Mouse (Mus musculus): Measurements from ENCODE around the gene Epb41l5. TPM values are rescaled to one million over a fixed set of nuclear protein-coding genes. Genes with fewer than 3 reads are reported as not detected.
A peak's percentile ranks its signal among the peaks of the same experiment; 100 is the strongest.

Gene Epb41l5
- polyA plus RNA-seq, 1 experiment from 2014 or later = 24.2 TPM

DNA sequence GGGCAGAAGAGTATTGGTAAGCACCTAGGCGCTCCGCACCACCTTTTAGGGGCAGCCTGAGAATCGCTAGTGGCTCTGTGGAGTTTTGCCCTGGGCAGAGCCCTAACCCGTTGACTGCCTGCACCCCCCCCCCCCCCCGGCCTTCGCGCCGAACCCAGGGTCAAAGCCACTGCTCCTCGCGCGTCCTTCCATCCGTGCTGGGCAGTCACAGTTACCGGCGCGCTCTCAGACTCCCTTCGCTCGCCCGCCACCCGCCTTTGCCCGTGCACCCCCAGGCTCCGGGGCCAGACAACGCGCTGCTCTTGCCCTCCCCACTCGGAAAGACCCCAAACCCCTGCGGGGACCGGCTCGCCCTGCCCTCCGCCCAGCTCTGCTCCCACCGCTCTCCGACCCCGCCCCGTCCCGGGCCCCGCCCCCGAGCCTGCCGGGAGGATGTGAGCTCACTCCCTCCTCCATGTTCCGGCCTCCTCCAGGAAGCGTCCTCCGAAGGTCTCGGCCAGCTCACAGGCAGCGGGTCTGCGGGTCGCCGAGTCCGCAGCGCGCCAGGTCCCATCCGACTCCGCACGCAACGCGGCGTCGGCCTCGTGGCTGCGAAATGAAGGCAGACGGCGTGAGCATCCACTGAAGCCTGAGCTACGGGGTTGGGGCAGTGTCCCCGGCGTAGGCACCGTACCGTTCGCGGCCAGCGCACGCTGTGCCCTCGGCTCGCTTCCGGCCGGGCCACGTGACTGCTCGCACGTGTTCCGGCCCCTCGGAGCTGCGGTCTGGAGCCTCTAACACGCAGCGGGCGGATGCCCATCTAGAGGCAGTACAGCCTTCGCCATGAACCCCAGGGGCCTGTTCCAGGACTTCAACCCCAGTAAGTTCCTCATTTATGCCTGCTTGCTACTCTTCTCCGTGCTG is 122.9 kb downstream of the Epb41l5 start, which contains the start of gene Tmem185b:
Gene Tmem185b, plus strand, starts transcription at position 472 of the 903 bp plus-strand sequence.
- H3K9ac ChIP-seq (replicated peaks) = peak within 1 kb of the TSS; percentile 83
- peak; percentile 98 for ATAC-seq
- peaks cover 31% of the 10 kb centered on the region for H3K4me1 ChIP-seq (replicated peaks)
- WGBS = 2% methylated on average over 82 of the region's 82 CpGs
- H3K36me3 ChIP-seq = peaks cover 29% of the 10 kb centered on the region
- peak within 1 kb of the TSS; percentile 70 for H3K4me3 ChIP-seq (replicated peaks)
- H3K9me3 ChIP-seq = 0 out of 2 replicates have a peak, but pooled peaks cover 8% of the 10 kb centered on the region
- peak within 1 kb of the TSS; percentile 82 for H3K27ac ChIP-seq
- H3K27me3 ChIP-seq = no peaks in the 10 kb centered on the region
- peak within 1 kb of the TSS; percentile 83 for H3K4me2 ChIP-seq (replicated peaks)

- peak overlapping the region; percentile 82; the same call in 1 of the 2 replicates for H3K27ac ChIP-seq
- WGBS = 12% methylated on average over 5 of the region's 5 CpGs
- peaks cover 37% of the 10 kb centered on the region for H3K4me1 ChIP-seq (replicated peaks)
- no peaks in the 10 kb centered on the region for H3K27me3 ChIP-seq
- H3K4me2 ChIP-seq (replicated peaks) = peak overlapping the region; percentile 83
- H3K9ac ChIP-seq (replicated peaks) = peak overlapping the region; percentile 83
- H3K9me3 ChIP-seq = 0 out of 2 replicates have a peak, but pooled peaks cover 8% of the 10 kb centered on the region
- peaks cover 28% of the 10 kb centered on the region for H3K36me3 ChIP-seq
- no peak for ATAC-seq
- peak overlapping the region; percentile 70 for H3K4me3 ChIP-seq (replicated peaks)
Observed at GRCm38 (mm10) chr1:119525004-119525444, 123.8 kb downstream of the Epb41l5 start.

GRCm38 (mm10) chr1:119523826-119524225 is 125.0 kb downstream of the Epb41l5 start:
- Histone ChIP-seq H3K36me3 (peaks cover 17% of the 10 kb centered on the region), H3K27me3 (no peaks in the 10 kb centered on the region), H3K4me3 (replicated peaks) (no peak overlapping the region), H3K4me2 (replicated peaks) (no peak overlapping the region), H3K9me3 (0 out of 2 replicates have a peak, but pooled peaks cover 3% of the 10 kb centered on the region), H3K4me1 (replicated peaks) (peaks cover 37% of the 10 kb centered on the region), H3K27ac (no peak overlapping the region), H3K9ac (replicated peaks) (no peak overlapping the region)
- ATAC-seq = no peak
- 95% methylated on average over 7 of the region's 7 CpGs for WGBS

- Histone ChIP-seq H3K9ac (replicated peaks) (no peak overlapping the region), H3K9me3 (no peaks in the 10 kb centered on the region), H3K27me3 (no peaks in the 10 kb centered on the region), H3K4me3 (replicated peaks) (no peak overlapping the region), H3K4me1 (replicated peaks) (peaks cover 37% of the 10 kb centered on the region), H3K27ac (no peak overlapping the region), H3K4me2 (replicated peaks) (no peak overlapping the region), H3K36me3 (peaks cover 13% of the 10 kb centered on the region)
- no peak for ATAC-seq
- WGBS = 85% methylated on average over 7 of the region's 7 CpGs
Observed at GRCm38 (mm10) chr1:119523369-119523768, 125.4 kb downstream of the Epb41l5 start.

- Histone ChIP-seq H3K9ac (replicated peaks) (no peak overlapping the region), H3K27me3 (no peaks in the 10 kb centered on the region), H3K36me3 (peaks cover 8% of the 10 kb centered on the region), H3K27ac (no peak overlapping the region), H3K4me2 (replicated peaks) (no peak overlapping the region), H3K9me3 (no peaks in the 10 kb centered on the region), H3K4me1 (replicated peaks) (peaks cover 37% of the 10 kb centered on the region), H3K4me3 (replicated peaks) (no peak overlapping the region)
- 87% methylated on average over 4 of the region's 4 CpGs for WGBS
- ATAC-seq = no peak
Observed at GRCm38 (mm10) chr1:119522726-119523125, 126.1 kb downstream of the Epb41l5 start.

DNA sequence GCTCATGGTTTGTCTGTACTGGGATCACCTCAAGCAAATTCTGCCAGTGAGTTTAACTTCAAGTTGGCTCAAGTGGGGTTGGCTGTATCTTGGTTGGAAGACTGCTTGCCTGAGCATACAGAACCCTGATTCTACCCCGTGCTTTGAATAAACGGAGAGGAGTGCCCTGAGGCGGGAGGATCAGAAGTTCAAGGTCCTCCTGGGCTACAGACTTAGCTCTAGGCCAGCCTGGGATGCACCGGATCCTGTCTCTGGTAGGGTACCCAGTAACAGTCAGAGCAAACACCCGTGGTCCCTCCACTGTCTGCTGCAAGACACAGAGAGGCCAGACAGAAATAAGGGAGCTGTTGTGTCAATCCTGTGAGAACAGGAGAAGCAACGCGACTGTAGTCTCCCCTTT is 127.1 kb downstream of the Epb41l5 start:
- H3K9ac ChIP-seq (replicated peaks) = no peak overlapping the region
- H3K4me2 ChIP-seq (replicated peaks) = no peak overlapping the region
- no peaks in the 10 kb centered on the region for H3K9me3 ChIP-seq
- no peaks in the 10 kb centered on the region for H3K27me3 ChIP-seq
- H3K4me3 ChIP-seq (replicated peaks) = no peak overlapping the region
- no peak overlapping the region; the same call in 1 of the 2 replicates for H3K27ac ChIP-seq
- 86% methylated on average over 7 of the region's 7 CpGs for WGBS
- ATAC-seq = no peak
- H3K36me3 ChIP-seq = no peaks in the 10 kb centered on the region
- H3K4me1 ChIP-seq (replicated peaks) = peaks cover 31% of the 10 kb centered on the region

DNA sequence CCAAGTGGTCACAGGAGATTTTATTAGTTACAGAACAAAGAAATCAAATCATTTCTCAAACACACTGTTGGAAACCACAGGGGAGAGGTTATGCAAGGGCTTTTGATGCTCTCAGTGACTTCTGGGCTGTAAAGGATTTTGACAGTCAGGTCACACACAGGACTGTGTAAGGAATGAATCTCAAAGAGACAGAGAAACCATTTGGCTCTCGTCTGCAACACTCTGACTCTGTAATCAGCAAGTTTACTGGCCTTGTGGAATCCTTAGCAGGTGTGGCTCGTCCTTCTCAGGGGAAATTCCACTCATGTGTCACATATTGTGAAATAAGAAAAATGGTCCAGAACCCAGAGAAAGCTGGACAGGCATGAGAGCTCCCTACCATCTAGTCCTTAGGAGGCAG is 127.8 kb downstream of the Epb41l5 start:
- Histone ChIP-seq H3K4me1 (replicated peaks) (peaks cover 26% of the 10 kb centered on the region), H3K9ac (replicated peaks) (no peak overlapping the region), H3K4me2 (replicated peaks) (no peak overlapping the region), H3K27ac (no peak overlapping the region), H3K27me3 (no peaks in the 10 kb centered on the region), H3K4me3 (replicated peaks) (no peak overlapping the region), H3K9me3 (no peaks in the 10 kb centered on the region), H3K36me3 (no peaks in the 10 kb centered on the region)
- 47% methylated on average over 2 of the region's 2 CpGs for WGBS
- ATAC-seq = no peak

GRCm38 (mm10) chr1:119519286-119519685 is 129.5 kb downstream of the Epb41l5 start:
- Histone ChIP-seq H3K4me1 (replicated peaks) (peaks cover 13% of the 10 kb centered on the region), H3K4me3 (replicated peaks) (no peak overlapping the region), H3K36me3 (no peaks in the 10 kb centered on the region), H3K27ac (no peak overlapping the region), H3K4me2 (replicated peaks) (no peak overlapping the region), H3K27me3 (no peaks in the 10 kb centered on the region), H3K9ac (replicated peaks) (no peak overlapping the region), H3K9me3 (no peaks in the 10 kb centered on the region)
- ATAC-seq = no peak
- WGBS = 77% methylated on average over 6 of the region's 6 CpGs

DNA sequence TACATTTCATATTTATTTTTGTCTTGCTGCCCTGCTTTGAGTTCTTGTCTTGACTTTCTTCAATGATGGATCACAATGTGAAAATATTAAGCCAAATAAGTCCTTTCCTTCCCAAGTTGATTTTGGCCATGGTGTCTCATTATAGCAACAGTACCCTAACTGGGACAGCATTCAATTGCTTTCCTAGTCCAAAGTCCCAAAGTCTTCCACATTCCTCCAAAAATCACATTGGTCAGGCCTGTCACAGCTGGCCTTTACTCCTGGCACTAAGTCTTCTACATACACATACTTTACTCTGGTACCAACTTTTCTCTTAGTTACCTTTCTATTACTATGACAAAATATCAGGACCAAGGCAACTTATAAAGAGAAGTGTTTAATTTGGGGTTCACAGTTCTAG is 130.0 kb downstream of the Epb41l5 start:
- ATAC-seq = no peak
- Histone ChIP-seq H3K9ac (replicated peaks) (no peak overlapping the region), H3K27ac (no peak overlapping the region), H3K27me3 (no peaks in the 10 kb centered on the region), H3K4me2 (replicated peaks) (no peak overlapping the region), H3K9me3 (no peaks in the 10 kb centered on the region), H3K4me3 (replicated peaks) (no peak overlapping the region), H3K4me1 (replicated peaks) (peaks cover 12% of the 10 kb centered on the region), H3K36me3 (no peaks in the 10 kb centered on the region)

- H3K27me3 ChIP-seq = no peaks in the 10 kb centered on the region
- 80% methylated on average over 7 of the region's 7 CpGs for WGBS
- H3K9ac ChIP-seq (replicated peaks) = no peak overlapping the region
- no peak overlapping the region for H3K27ac ChIP-seq
- no peaks in the 10 kb centered on the region for H3K36me3 ChIP-seq
- H3K4me1 ChIP-seq (replicated peaks) = peaks cover 12% of the 10 kb centered on the region
- no peaks in the 10 kb centered on the region for H3K9me3 ChIP-seq
- no peak for ATAC-seq
- H3K4me3 ChIP-seq (replicated peaks) = no peak overlapping the region
- H3K4me2 ChIP-seq (replicated peaks) = no peak overlapping the region
Observed at GRCm38 (mm10) chr1:119518060-119518459, 130.7 kb downstream of the Epb41l5 start.

GRCm38 (mm10) chr1:119510857-119511256 is 137.9 kb downstream of the Epb41l5 start:
- no peaks in the 10 kb centered on the region for H3K9me3 ChIP-seq
- peaks cover 15% of the 10 kb centered on the region for H3K27me3 ChIP-seq
- no peaks in the 10 kb centered on the region for H3K36me3 ChIP-seq
- no peak overlapping the region for H3K9ac ChIP-seq (replicated peaks)
- H3K27ac ChIP-seq = no peak overlapping the region
- no peak overlapping the region for H3K4me3 ChIP-seq (replicated peaks)
- H3K4me1 ChIP-seq (replicated peaks) = no peaks in the 10 kb centered on the region
- 68% methylated on average over 8 of the region's 8 CpGs for WGBS
- no peak overlapping the region for H3K4me2 ChIP-seq (replicated peaks)
- no peak; the same call in 1 of the 2 replicates for ATAC-seq

DNA sequence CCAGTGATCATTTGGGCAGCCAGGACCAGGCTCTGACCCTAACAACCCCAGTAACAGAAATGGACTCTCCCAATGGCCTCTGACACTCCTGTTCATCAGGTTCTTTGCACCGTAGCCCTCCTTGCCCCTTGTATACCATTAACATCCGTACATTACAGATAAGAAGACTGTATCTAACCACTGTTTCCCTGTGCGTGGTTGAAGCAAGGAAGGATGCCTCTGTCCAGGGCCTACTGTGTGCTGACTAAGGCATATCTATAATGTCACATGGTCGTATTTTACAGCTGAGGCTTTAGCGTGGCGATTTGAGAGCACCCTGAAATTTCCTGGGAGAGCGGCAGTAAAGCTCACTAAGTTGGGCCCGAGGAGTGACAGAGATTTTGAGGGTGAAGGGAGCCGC is 138.4 kb downstream of the Epb41l5 start:
- no peak overlapping the region for H3K27ac ChIP-seq
- H3K36me3 ChIP-seq = no peaks in the 10 kb centered on the region
- ATAC-seq = no peak
- 67% methylated on average over 9 of the region's 9 CpGs for WGBS
- H3K4me2 ChIP-seq (replicated peaks) = no peak overlapping the region
- no peak overlapping the region for H3K4me3 ChIP-seq (replicated peaks)
- H3K9me3 ChIP-seq = no peaks in the 10 kb centered on the region
- no peaks in the 10 kb centered on the region for H3K4me1 ChIP-seq (replicated peaks)
- peaks cover 18% of the 10 kb centered on the region for H3K27me3 ChIP-seq
- H3K9ac ChIP-seq (replicated peaks) = no peak overlapping the region

All from midbrain, embryonic 13.5 days (tissue).